Mouse (Mus musculus) neural tube, embryonic 13.5 days (tissue): ENCODE results near the gene F2. TPM values are rescaled to one million over a fixed set of nuclear protein-coding genes. Genes with fewer than 3 reads are reported as not detected.

Experiments used
- ATAC-seq: fragments of 200-750 bp; cut with Nextera tagmentation; 2 replicates; pipeline ENCODE4 v1.8.0; 2017; ENCODE audit warnings: low read depth, mild to moderate bottlenecking, moderate TSS enrichment, moderate library complexity
- H3K27ac ChIP-seq: fragments of 300-500 bp; sonication (generic); replicated peaks from 2 replicates; pipeline ENCODE4 v1.5.1; 2015; ENCODE audit warnings: moderate library complexity, mild to moderate bottlenecking, inconsistent platforms
- H3K27me3 ChIP-seq: fragments of 300-500 bp; sonication (generic); 2 replicates; pipeline ENCODE4 v1.6.1; 2015; ENCODE audit warnings: mild to moderate bottlenecking, inconsistent platforms
- H3K36me3 ChIP-seq: fragments of 300-500 bp; sonication (generic); 2 replicates; pipeline ENCODE4 v1.6.1; 2015; ENCODE audit warnings: mild to moderate bottlenecking, inconsistent platforms
- H3K4me1 ChIP-seq: fragments of 300-500 bp; sonication (generic); replicated peaks from 2 replicates; pipeline ENCODE4 v1.6.1; 2015; ENCODE audit warnings: inconsistent platforms
- H3K4me2 ChIP-seq: fragments of 300-500 bp; sonication (generic); 2 replicates; pipeline ENCODE4 v1.6.1; 2015; ENCODE audit warnings: inconsistent platforms, mild to moderate bottlenecking, moderate library complexity
- H3K4me3 ChIP-seq: fragments of 300-500 bp; sonication (generic); 2 replicates; pipeline ENCODE4 v1.5.1; 2015; ENCODE audit warnings: mild to moderate bottlenecking, inconsistent platforms
- H3K9ac ChIP-seq: fragments of 300-500 bp; sonication (generic); 2 replicates; pipeline ENCODE4 v1.6.1; 2015; ENCODE audit warnings: moderate library complexity, mild to moderate bottlenecking, inconsistent platforms
- H3K9me3 ChIP-seq: fragments of 300-500 bp; sonication (generic); 2 replicates; pipeline ENCODE4 v1.6.1; 2016; ENCODE audit warnings: inconsistent platforms
- WGBS: fragments of 180-500 bp; shearing (Covaris S2); methylation state at CpG from one replicate; pipeline ENCODE4 v1.1.7; 2015; 5-methylcytosine and 5-hydroxymethylcytosine counted together
- polyA plus RNA-seq: library from polyadenylated mRNA; unstranded; fragments of >200 nt; fragmentation: Nextera tagmentation; extraction: Ambion mirVana; gene quantifications from 2 replicates; pipeline ENCODE4 v1.2.1, GENCODE M21; 2015

Gene F2
- 0.20 and 0.34 TPM in 2 replicates for polyA plus RNA-seq

DNA sequence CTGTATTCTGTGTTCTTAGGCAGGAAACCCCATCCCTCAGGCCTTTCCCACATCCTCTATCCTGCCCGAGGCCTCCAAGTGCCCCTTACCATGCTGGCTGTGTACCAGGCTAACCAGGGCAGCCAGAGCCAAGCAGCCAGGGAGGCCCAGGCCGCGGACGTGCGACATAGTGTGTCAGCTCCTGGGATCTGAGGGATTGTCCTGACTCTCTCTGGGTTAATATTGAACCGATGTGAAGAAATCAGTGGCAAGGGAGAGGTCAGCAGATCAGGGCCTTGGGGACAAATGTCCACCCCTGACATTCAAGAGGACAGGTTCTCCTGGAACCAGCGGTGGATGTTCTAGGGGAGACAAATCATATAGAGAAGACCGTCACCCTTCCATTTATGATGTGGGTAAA lies at the start of gene F2:
Gene F2, minus strand, starts transcription at position 186 of the 400 bp plus-strand sequence.
- no peaks in the 10 kb centered on the region for H3K9me3 ChIP-seq
- no peaks in the 10 kb centered on the region for H3K4me1 ChIP-seq
- H3K27ac ChIP-seq: no peak within 1 kb of the TSS
- H3K36me3 ChIP-seq: no peaks in the 10 kb centered on the region
- H3K27me3 ChIP-seq: no peaks in the 10 kb centered on the region
- ATAC-seq: no peak
- no peak within 1 kb of the TSS for H3K4me3 ChIP-seq
- no peak within 1 kb of the TSS for H3K9ac ChIP-seq
- H3K4me2 ChIP-seq: no peak within 1 kb of the TSS
- 88% methylated on average over 8 of the region's 8 CpGs for WGBS

- Histone ChIP-seq H3K36me3 (peaks cover 88% of the 10 kb centered on the region), H3K4me1 (no peaks in the 10 kb centered on the region), H3K9ac (no peak overlapping the region), H3K9me3 (no peaks in the 10 kb centered on the region), H3K27me3 (no peaks in the 10 kb centered on the region), H3K4me3 (no peak overlapping the region), H3K27ac (no peak overlapping the region), H3K4me2 (no peak overlapping the region)
- WGBS: 79% methylated on average over 8 of the region's 8 CpGs
- no peak for ATAC-seq
These were observed 47.7 kb upstream of the F2 start for GRCm38 (mm10) chr2:91683919-91684318.

DNA sequence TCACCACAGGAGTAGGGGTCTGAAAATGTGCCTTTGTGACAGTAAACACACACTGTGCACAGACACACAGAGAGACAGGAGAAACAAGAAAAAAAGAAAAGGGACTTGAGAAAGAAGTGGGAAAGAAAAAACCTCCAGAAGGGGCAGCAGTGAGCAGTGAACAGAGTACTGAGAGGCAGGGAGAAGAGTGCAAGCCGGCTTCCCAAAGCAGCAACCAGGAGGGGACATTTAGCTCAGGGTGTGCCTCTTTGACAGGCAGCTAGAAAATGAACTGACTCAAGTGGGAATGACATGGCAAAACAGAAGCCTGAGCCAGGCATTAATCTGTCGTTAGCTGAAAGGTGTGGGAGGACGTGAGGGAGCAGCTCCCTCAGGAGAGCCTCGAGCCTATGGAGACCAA lies 46.6 kb upstream of the F2 start:
- Histone ChIP-seq H3K4me2 (no peak overlapping the region), H3K27ac (no peak overlapping the region), H3K4me1 (no peaks in the 10 kb centered on the region), H3K9me3 (no peaks in the 10 kb centered on the region), H3K36me3 (peaks cover 89% of the 10 kb centered on the region), H3K27me3 (no peaks in the 10 kb centered on the region), H3K4me3 (no peak overlapping the region), H3K9ac (no peak overlapping the region)
- ATAC-seq: no peak
- 67% methylated on average over 4 of the region's 4 CpGs for WGBS

DNA sequence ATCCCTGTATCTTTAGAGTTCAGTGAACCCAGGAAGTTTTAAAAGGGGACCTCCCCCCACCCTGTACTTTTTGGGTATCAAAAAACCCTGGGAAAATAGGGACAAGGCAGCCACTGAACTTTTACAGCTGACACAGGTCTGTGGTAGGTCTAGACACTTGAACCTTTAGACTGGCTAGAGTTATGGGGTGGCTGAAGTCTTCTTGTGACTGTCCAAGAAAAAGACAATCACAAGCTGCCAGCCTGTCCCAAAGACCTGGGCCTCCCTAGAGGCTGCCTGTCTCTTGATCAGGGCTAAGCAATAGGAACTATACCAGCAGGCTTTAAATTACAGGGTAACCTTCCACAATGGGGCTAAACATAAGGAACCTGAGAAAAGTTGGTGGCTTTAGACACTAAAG lies 40.7 kb upstream of the F2 start:
- H3K36me3 ChIP-seq: peaks cover 98% of the 10 kb centered on the region
- no peak overlapping the region for H3K9ac ChIP-seq
- no peaks in the 10 kb centered on the region for H3K27me3 ChIP-seq
- H3K9me3 ChIP-seq: no peaks in the 10 kb centered on the region
- no peak for ATAC-seq
- H3K4me2 ChIP-seq: no peak overlapping the region
- no peak overlapping the region for H3K4me3 ChIP-seq
- no peaks in the 10 kb centered on the region for H3K4me1 ChIP-seq
- H3K27ac ChIP-seq: no peak overlapping the region

GRCm38 (mm10) chr2:91676420-91676819 lies 40.2 kb upstream of the F2 start:
- Histone ChIP-seq H3K4me3 (no peak overlapping the region), H3K36me3 (peaks cover 98% of the 10 kb centered on the region), H3K4me1 (no peaks in the 10 kb centered on the region), H3K9ac (no peak overlapping the region), H3K9me3 (no peaks in the 10 kb centered on the region), H3K4me2 (no peak overlapping the region), H3K27me3 (no peaks in the 10 kb centered on the region), H3K27ac (no peak overlapping the region)
- WGBS: 80% methylated on average over 2 of the region's 2 CpGs
- ATAC-seq: no peak

DNA sequence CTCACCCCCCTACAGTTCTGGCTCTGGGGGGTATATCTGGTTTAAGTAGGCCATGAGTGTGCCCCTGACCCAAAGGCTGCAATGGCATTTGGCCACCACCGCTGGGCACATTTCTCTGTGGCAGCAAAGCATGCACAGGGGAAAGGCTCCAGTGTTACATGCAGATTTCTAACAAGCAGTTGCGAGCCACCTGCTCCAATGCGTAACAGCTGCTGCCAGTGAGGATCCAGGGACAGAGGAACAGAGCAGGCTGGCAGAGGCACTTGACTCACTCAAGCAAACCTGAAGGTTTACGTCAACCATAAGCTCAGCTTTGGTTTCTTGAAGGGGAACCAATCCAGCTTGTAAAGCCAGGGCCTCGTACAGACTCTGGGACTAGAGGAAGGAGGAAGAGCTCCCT lies 38.7 kb upstream of the F2 start:
- H3K4me3 ChIP-seq: no peak overlapping the region
- no peak overlapping the region for H3K4me2 ChIP-seq
- H3K36me3 ChIP-seq: peaks cover 99% of the 10 kb centered on the region
- 91% methylated on average over 5 of the region's 5 CpGs for WGBS
- ATAC-seq: no peak; the same call in 1 of the 2 replicates
- no peak overlapping the region for H3K27ac ChIP-seq
- H3K27me3 ChIP-seq: no peaks in the 10 kb centered on the region
- H3K9me3 ChIP-seq: no peaks in the 10 kb centered on the region
- no peak overlapping the region for H3K9ac ChIP-seq
- H3K4me1 ChIP-seq: no peaks in the 10 kb centered on the region

DNA sequence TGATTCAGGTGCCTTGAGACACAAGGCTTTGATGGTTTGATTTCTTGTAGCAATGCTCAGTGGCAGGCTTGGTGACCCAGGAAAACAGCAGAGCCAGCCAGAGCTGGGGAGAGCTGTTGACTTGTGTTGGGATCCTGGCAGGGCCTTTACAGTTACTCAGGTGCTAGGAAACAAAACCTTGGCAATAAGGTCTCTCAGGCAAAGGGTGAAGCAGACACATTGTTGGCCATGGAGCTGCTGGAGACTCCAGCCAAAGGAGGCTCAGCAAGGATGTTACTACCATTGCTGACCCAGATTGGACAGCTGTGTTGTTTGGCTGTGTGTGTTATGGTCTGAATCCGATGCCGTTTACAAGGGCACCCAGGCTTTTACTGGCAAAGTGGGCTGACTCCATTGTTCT lies 37.4 kb upstream of the F2 start:
- Histone ChIP-seq H3K4me2 (no peak overlapping the region), H3K36me3 (peaks cover 99% of the 10 kb centered on the region), H3K9me3 (no peaks in the 10 kb centered on the region), H3K4me3 (no peak overlapping the region), H3K27me3 (no peaks in the 10 kb centered on the region), H3K27ac (no peak overlapping the region), H3K9ac (no peak overlapping the region), H3K4me1 (no peaks in the 10 kb centered on the region)
- 76% methylated on average over 2 of the region's 2 CpGs for WGBS
- ATAC-seq: no peak

DNA sequence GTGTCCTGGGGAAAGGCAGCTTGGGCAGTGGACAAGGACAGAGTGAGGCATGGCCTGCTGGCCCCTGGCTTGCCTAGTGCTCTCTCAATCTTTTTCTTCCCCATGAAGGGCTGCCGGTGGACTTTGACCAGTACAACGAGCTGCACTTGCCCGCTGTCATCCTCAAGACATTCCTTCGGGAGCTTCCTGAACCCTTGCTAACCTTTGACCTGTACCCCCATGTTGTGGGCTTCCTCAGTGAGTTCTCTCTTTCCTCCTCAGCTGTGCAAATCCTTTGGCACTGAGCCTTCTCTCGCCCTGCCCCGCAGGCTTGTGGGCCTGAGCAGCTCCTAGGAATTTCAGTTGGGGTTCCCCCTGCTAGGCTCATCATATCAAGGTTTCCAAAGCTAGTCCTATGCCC lies 33.8 kb upstream of the F2 start:
- Histone ChIP-seq H3K36me3 (peaks cover 96% of the 10 kb centered on the region), H3K9me3 (no peaks in the 10 kb centered on the region), H3K9ac (no peak overlapping the region), H3K4me1 (no peaks in the 10 kb centered on the region), H3K27me3 (no peaks in the 10 kb centered on the region), H3K4me2 (no peak overlapping the region), H3K4me3 (no peak overlapping the region), H3K27ac (no peak overlapping the region)
- 96% methylated on average over 6 of the region's 6 CpGs for WGBS
- ATAC-seq: no peak

- H3K9me3 ChIP-seq: no peaks in the 10 kb centered on the region
- H3K4me2 ChIP-seq: no peak overlapping the region
- 92% methylated on average over 8 of the region's 8 CpGs for WGBS
- no peak overlapping the region for H3K4me3 ChIP-seq
- no peaks in the 10 kb centered on the region for H3K4me1 ChIP-seq
- H3K27me3 ChIP-seq: no peaks in the 10 kb centered on the region
- peaks cover 96% of the 10 kb centered on the region for H3K36me3 ChIP-seq
- no peak for ATAC-seq
- H3K9ac ChIP-seq: no peak overlapping the region
- no peak overlapping the region for H3K27ac ChIP-seq
These were observed 33.1 kb upstream of the F2 start for GRCm38 (mm10) chr2:91669326-91669725.

DNA sequence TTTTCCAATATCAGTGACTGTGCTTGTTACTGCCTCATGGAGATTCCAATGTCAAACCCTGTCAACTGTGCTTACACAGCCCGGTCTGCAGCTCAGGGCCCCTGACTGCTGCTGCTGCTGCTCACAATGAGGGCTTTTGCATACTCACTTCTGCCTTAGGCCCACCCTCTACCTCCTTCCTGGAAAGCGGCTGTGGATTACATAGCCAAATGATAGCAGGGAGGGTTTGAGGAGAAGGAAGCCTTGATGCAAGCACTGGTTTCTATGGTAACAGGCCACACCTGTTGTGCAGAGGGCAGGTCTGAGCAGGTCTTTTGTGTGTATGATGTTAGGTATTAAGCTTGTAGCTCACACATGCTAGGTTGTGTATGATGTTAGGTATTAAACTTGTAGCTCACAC lies 31.5 kb upstream of the F2 start:
- ATAC-seq: no peak
- WGBS: 86% methylated on average over 2 of the region's 2 CpGs
- no peak overlapping the region for H3K9ac ChIP-seq
- H3K9me3 ChIP-seq: no peaks in the 10 kb centered on the region
- H3K4me2 ChIP-seq: no peak overlapping the region
- no peak overlapping the region for H3K4me3 ChIP-seq
- no peak overlapping the region for H3K27ac ChIP-seq
- no peaks in the 10 kb centered on the region for H3K4me1 ChIP-seq
- H3K27me3 ChIP-seq: no peaks in the 10 kb centered on the region
- peaks cover 97% of the 10 kb centered on the region for H3K36me3 ChIP-seq

- Histone ChIP-seq H3K4me2 (no peak overlapping the region), H3K4me3 (no peak overlapping the region), H3K4me1 (no peaks in the 10 kb centered on the region), H3K9ac (no peak overlapping the region), H3K27me3 (no peaks in the 10 kb centered on the region), H3K9me3 (no peaks in the 10 kb centered on the region), H3K36me3 (peaks cover 94% of the 10 kb centered on the region), H3K27ac (no peak overlapping the region)
- 96% methylated on average over 6 of the region's 6 CpGs for WGBS
- ATAC-seq: no peak
These were observed 30.2 kb upstream of the F2 start for GRCm38 (mm10) chr2:91666386-91666910.

GRCm38 (mm10) chr2:91664780-91665179 lies 28.6 kb upstream of the F2 start:
- Histone ChIP-seq H3K4me2 (no peak overlapping the region), H3K4me3 (no peak overlapping the region), H3K4me1 (no peaks in the 10 kb centered on the region), H3K27me3 (no peaks in the 10 kb centered on the region), H3K9ac (no peak overlapping the region), H3K27ac (no peak overlapping the region), H3K36me3 (peaks cover 90% of the 10 kb centered on the region), H3K9me3 (no peaks in the 10 kb centered on the region)
- ATAC-seq: no peak

GRCm38 (mm10) chr2:91660981-91661380 lies 24.8 kb upstream of the F2 start:
- peaks cover 90% of the 10 kb centered on the region for H3K36me3 ChIP-seq

More at GRCm38 (mm10) chr2:91660981-91661380, 24.8 kb upstream of the F2 start:
- Histone ChIP-seq H3K9ac (no peak overlapping the region), H3K27ac (no peak overlapping the region), H3K9me3 (no peaks in the 10 kb centered on the region), H3K4me1 (no peaks in the 10 kb centered on the region), H3K4me3 (no peak overlapping the region), H3K4me2 (no peak overlapping the region), H3K27me3 (no peaks in the 10 kb centered on the region)
- no peak for ATAC-seq
- WGBS: 92% methylated on average over 6 of the region's 6 CpGs
